Mouse (Mus musculus) liver, embryonic 14.5 days (tissue): ENCODE measurements at regions not wholly inside any gene's neighbourhood (a gene's known extent, or its start where the extent isn't known, plus 50 kb on each side); places are given as distances from the start of the nearest gene placed in this dataset.

Experiments
- CTCF ChIP-seq: IDR thresholded peaks from 2 replicates; pipeline ENCODE4 v1.5.1; 2016; ENCODE audit warnings: antibody characterized with exemption, low read depth, control low read depth
- EP300 ChIP-seq: IDR thresholded peaks from 2 replicates; pipeline ENCODE4 v1.6.1; 2016; ENCODE audit warnings: antibody characterized with exemption, low read depth

DNA sequence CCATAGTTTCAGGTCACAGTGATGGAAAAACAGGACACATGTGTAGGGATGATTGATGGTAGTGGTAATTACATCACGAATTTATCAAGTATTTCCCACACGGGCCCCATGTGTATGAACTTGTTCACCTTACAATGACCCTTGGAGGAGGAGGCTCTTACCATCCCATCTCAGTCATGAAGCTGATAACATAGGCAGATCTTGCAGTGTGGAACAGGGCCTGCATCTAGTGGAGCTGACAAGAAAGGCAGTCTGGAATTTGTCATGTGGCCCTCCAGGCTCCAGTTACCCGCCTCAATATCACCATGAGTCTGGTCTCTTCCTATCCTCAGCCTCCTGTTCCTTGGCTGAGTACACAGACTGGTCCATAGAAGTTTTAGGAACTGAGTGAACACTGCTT is 59.5 kb upstream of the Gm7358 start:
- TF ChIP-seq EP300, result no peak
- TF ChIP-seq CTCF, result no peak
